Mouse (Mus musculus) heart, postnatal 10 days (tissue): Measurements from ENCODE around the gene Med11. TPM values are rescaled to one million over a fixed set of nuclear protein-coding genes. Genes with fewer than 3 reads are reported as not detected.
"Not testable (repeated sequence)": the region's sequence is repeated elsewhere in the genome, so short reads cannot be mapped to it uniquely, and the experiment has no call there.

Source experiments
- DNase-seq, 2 experiments: peaks; one replicate each; pipeline ENCODE4 v3.0.0; 2021
- intact Hi-C: fragments of 180-260 bp; cut with DNase I; formaldehyde crosslinking; loops from one replicate; pipeline ENCODE4 v1.15.1; 2025
- total RNA-seq, 2 experiments: library from RNA; stranded (reverse); gene quantifications; 2 replicates each; pipeline ENCODE4 v1.2.3; 2021

Med11 gene
- total RNA-seq, 2 experiments from 2014 or later, result 8.2 to 13.4 TPM

GRCm38 (mm10) chr11:70443964-70444363, 7.8 kb upstream of the Med11 start:
- intact Hi-C loops, result no loop called here
- DNase-seq, result no peak

- intact Hi-C loops, result no loop called here
- no peak for DNase-seq
Measured at GRCm38 (mm10) chr11:70444667-70445066, 7.1 kb upstream of the Med11 start.

DNA sequence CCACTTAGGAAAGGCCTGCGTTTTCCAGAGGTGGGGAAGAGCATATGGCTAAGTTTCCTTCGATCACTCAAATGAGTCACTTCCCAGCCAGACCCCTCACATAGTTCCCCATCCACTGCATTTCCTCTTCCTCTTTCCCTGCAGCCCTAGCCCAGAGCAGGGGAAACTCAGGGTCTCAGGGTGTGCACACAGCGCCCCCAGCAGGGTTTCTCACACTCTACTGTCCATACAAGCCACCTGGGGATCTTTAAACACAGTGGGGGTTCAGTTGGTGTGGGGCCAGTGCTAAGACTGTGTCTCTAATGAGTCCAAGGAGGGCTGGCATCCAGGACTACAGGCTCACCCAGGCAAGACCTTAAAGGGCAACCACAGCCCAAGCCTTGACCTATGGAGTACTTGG, 5.0 kb upstream of the Med11 start:
- no peak for DNase-seq
- intact Hi-C loops, result no loop called here

DNA sequence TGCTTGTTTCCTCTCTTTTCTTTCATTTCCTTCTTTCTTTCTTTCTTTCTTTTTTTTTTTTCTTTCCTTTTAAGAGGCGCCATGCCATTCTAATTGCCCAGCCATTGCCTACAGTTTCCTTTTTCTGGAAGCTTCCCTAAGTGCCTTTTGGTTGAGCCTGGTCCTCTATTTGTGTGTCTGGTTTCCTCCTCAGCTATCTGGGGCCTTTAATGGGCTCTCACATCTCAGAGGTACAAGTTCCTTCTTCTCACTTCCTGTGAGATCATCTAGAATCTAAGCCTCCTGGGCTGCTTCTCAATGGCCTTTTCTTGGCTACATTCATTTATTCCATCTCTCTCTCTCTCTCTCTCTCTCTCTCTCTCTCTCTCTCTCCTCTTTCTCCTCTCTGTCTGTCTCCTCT, 4.3 kb upstream of the Med11 start:
- DNase-seq, result no peak
- intact Hi-C loops, result no loop called here

DNA sequence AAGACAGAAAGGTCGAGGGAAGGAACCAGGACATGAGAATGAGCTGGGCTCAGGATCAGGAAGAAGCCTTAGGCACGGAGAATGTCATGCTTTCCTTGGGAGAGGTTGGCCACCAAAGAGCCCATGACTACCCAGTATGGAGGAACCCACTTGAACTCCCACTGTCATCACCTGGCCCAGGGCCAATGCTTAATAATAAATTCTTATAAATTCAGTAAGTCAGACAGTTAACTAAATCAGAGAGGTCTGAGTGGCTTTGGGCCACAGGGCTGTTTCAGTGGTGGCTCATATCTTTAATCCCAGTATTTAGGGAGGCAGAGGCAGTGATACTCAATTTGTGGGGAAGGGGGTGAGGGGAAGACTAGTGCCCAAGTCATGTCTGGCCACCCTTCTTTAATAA, 793 bp upstream of the Med11 start:
- no peak for DNase-seq
- intact Hi-C loops, result loop anchor here (2.0 kb wide), 1 partner anchor 18 kb away; the partner anchor contains the start of gene Arrb2

DNA sequence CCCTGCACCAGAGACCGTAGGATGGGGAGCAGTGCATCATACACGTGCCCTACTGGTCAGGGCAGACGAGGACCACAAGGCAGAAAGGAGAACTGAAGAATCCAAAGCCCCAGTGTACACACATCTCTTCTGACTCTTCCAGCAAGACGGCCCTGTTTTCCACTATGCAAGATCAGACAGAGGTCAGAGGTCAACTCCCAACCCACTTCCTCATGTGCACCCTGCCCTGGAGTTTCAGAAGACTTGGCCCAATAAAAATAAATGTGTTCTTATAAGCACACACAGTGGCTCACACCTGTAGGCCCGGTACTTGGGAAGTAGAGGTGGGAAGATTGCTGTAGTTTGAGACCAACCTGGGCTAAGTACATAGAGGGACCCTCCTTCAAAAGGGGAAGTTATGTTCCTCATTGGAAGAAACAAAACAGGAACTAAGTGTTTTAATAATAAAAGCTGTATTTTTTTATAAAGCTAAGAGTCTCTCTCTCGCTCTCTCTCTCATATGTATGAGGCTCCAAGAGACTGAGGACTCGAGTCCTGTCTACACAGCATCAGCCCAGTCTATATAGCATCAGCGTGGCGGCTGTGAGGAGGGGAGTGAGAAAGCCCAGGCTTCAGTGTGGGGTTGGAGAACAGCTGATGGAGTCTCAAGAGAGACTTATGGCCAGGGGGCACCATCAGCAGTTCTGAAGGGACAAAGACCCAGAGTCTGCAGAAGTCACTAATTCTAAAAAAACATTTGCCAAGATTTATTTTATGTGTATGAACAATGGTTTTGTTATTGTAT, 1.7 kb downstream of the Med11 start:
- DNase-seq, result peak in 1 of 2 experiments; percentile 20
- intact Hi-C loops, result no loop called here

GRCm38 (mm10) chr11:70458688-70459600, 7.2 kb downstream of the Med11 start, which contains the start of gene Zmynd15:
Gene Zmynd15 (plus strand): TSS chr11:70459433.
- intact Hi-C loops, result no loop called here
- DNase-seq, result no peak

GRCm38 (mm10) chr11:70459601-70460101, 7.9 kb downstream of the Med11 start, which contains the start of gene Cxcl16:
Gene Cxcl16 (minus strand): TSS chr11:70459984.
- peak; percentile 62 to 66 for DNase-seq
- intact Hi-C loops, result no loop called here

GRCm38 (mm10) chr11:70463970-70464369, 12.3 kb downstream of the Med11 start:
- DNase-seq, result no peak
- intact Hi-C loops, result no loop called here

DNA sequence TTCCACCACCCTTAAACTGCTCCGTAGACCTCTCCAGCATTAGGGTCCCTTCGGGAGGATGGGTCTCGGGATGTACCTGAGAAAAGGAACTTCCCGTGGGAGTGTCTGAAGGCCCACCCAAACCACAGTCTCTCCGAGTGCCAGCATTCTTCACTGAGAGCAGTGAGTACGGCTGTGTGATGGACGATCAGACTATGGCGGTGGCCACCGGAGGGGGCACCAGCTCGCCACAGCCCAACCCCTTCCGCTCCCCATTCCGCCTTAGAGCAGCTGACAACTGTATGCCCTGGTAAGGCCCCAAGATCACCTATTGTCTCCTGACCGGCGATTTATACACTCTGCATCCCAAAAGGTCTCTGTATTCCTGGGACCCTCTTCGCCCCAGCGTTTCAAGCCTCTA, 13.5 kb downstream of the Med11 start:
- intact Hi-C loops, result no loop called here
- DNase-seq, result no peak

DNA sequence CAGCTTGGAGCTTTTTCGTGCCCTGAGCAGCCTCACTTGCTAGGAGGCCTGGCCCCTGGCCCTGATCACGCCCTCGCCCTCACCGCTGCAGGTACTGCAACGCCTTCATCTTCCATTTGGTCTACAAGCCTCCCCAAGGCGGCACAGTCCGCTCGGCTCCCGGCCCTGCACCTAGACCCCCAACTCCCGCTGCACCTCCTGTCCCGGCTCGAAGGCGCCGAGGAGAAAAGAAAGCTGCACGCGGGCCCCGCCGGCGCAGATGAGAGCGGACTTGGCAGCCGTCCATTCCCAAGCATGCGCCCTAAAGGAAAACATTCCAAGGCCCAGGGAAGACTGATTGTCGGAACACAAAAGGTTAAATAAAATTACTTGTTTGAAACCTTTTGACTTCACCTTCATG, 14.1 kb downstream of the Med11 start:
- peak; percentile 44 to 46 for DNase-seq
- intact Hi-C loops, result no loop called here

GRCm38 (mm10) chr11:70467902-70468619, 16.3 kb downstream of the Med11 start:
- no peak for DNase-seq
- intact Hi-C loops, result no loop called here

GRCm38 (mm10) chr11:70469764-70470163, 18.0 kb downstream of the Med11 start:
- DNase-seq, result no peak

DNA sequence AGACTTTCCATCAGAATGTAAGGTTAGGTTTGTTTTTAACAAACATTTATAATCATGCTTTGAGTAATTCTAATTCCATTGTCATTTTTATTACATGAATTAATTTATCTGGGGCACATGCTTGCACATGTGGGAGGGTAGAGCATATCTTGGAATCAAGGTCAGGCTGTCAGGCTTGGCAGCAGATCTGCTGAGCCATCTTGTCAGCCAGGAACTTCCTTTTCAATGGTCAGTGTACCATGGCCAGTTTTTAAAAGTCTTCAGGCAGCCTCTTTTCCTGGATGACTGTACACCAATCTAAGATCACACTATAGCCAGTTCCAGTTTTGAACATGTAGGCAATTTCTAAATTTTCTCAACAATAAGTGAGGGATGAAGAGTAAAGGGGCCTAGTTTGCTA, 21.0 kb downstream of the Med11 start:
- intact Hi-C loops, result no loop called here
- no peak for DNase-seq

More at GRCm38 (mm10) chr11:70469764-70470163, 18.0 kb downstream of the Med11 start:
- intact Hi-C loops, result no loop called here

DNA sequence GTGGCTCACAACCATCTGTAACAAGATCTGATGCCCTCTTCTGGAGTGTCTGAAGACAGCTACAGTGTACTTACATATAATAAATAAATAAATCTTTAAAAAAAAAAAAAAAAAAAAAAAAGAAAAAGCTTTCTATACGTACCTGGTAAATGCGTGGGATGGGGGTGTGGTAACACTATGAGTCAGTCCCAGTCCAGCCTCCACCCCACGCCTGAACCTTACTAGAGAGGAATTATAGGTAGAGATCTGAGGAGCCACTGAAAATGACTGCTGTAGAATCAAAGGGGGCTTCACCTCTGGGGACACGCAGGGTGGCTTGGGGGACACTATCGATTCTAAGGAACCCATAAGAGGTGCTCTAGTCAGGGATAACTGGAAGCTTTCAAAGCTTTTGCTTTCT, 21.6 kb downstream of the Med11 start:
- DNase-seq, intact Hi-C loops: not testable (repeated sequence)

- intact Hi-C loops, result no loop called here
- DNase-seq, result no peak
Measured at GRCm38 (mm10) chr11:70474872-70475534, 23.3 kb downstream of the Med11 start.

DNA sequence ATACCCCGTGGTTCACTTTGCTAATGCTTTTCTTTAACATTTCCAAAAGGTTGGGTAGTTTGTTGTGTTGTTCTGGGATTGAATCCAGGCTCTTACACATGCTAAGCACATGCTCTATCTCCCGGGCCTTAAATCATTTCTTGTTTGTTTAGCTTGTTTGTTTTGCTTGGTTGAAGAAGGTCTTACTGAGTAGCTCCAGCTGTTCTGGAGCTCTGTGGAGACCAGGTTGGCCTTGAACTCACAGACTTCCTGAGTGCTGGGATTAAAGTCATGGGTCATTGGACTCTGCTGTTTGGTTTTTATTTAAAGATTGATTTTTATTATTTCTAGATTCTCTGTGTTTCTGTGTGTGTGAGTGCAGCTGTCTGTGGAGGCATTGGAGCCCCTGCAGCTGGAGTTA, 33.8 kb downstream of the Med11 start:
- intact Hi-C loops, result no loop called here
- DNase-seq, result no peak

DNA sequence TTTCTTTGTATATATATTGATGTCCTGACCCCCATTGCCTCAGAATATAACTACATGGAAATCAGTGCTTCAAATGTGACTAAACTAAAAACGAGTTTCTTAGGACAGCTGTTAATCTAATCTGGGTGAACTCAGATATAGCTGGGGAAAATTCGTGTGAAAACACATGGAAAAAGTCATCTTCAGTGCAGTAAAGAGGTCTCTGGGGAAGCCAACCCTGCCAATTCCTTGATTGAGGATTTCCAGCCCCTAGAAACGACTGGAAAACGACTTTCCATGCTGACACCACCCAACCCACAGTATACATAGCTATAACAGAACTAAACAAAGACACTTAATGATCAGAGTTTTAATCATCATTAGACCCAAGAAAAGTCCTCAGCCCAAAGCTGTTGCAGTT, 36.1 kb downstream of the Med11 start:
- DNase-seq, result peak; percentile 57 to 66
- intact Hi-C loops, result no loop called here

DNA sequence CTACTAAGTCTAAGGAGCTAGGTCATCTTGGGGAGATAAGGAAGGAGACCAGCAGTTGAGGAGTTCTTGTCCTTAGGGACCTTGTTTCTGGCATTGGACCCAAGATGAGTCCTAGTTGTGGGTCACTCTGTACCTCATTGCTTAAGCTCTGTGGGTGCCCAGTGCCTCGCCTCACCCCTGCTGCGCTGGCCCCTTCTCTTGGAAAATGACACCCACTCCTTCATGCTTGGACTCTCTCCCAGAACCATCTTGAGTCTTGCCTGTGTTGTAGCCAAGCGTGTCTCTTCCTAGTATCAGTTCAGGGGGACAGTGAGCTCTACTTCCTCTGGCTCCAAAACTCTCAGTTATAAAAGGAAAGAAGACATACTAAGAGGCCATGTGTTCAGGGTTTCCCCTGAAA, 37.4 kb downstream of the Med11 start:
- intact Hi-C loops, result no loop called here
- DNase-seq, result peak in 1 of 2 experiments; percentile 33

DNA sequence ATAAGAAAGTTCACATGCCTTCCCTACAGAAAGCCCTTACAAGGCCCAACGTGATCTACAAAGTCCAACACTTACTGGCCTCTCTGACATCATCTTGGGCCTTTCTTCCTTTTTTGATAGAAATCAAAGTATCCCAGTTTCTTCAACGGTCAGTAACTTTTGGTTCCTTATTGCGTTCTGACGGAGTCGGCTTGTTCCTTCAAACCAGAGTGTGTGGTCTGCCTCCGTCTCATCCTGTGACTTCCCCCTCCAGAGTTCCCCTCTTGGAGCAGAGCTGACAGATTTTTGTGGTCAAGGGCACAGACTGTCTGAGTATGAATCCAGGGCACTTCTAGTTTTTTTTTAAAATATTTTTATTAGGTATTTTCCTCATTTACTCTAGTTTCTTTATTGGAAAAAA, 38.0 kb downstream of the Med11 start:
- intact Hi-C loops, result no loop called here
- no peak for DNase-seq
